Mouse (Mus musculus) thymus, postnatal 10 days (tissue): ENCODE measurements at regions not wholly inside any gene's neighbourhood (a gene's known extent, or its start where the extent isn't known, plus 50 kb on each side); places are given as distances from the start of the nearest gene placed in this dataset.

Experiments
- DNase-seq, 2 experiments: peaks; one replicate each; pipeline ENCODE4 v3.0.0; 2021; ENCODE audit warnings: low spot score in 2 of 2

DNA sequence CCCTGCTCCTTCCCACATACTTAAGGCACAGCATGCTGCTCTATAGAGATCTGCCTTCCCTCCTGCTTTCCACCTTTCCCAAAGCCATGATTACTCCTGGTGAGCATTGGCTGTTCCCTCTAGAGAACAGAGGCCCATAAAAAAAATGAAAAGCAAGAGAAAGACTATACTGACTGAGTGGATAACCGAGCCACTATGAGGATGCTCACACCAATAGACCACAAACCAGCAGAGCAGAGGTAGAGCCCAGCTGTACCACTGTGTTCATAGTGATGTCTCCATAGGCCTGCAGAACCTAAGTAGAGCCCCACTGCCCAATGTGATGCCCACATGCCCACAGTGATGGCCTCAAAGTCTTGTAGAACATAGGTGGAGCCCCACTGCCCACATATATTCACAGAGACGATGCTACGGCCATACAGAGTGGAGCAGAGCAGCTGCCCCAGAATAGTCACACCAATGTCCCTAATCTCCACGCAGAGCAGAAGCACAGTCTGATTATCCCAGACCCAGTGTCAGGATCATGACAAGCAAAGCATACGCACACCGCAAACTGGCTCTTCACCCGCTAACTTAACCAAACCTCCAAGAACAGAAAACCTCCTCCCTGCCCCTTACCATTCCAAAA is 174.8 kb upstream of the Nr4a3 start:
- no peak for DNase-seq

DNA sequence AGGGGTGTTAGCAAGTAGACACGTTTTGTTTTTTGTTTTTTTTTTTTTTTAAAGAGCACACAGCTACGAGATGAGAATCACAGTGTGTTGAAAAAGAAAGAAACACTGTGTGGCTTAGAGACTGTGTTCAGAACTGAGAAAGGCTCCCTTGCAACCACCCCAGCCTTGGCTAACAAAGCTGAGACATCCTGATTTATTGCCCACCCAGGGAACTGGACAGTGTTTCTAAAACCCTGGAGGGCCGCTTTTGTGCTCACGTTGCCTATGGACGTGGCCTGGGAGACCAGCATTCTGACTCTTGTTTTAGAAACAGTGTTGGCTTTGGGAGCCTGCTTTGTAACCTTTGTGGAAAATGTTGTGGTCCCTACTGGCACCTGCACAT is 174.3 kb upstream of the Nr4a3 start:
- no peak for DNase-seq

DNA sequence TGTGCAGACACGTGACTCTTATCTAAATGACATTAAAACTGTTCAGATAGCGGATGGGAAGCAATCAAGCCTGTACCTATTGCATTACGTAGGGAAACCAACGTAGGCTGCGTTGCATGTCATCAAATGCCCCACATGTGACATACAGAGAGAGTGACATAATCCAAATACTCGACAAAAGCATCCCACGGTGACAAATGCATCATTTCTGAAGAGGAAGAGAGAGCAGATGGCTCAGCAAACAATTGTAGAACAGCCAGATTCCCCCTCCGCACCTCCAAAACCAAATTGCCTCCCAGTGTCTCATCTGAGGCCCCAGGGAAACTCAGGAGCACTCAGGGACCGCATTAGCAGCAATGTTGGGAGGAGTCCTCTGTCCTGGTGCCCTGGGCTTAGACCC is 163.4 kb upstream of the Nr4a3 start:
- no peak for DNase-seq

DNA sequence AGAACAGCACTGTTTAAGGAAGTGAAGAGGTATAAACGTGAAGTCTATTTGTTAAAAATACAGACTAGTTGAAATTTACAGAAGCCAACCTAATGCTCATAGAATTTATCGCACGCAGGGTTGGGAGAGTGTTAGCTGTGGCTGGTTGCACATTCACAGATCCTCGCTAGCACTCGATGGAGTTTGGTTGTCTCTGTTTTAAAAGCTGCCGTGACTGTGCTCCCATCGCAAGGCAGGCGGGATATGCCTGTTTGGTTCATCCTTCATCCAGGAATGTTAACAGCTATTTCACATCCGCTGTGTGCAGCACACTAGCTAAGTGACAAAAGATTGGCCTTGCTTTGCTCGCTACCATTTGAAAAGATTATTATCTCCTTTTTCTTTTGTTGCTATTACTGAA is 162.9 kb upstream of the Nr4a3 start:
- DNase-seq, result no peak

DNA sequence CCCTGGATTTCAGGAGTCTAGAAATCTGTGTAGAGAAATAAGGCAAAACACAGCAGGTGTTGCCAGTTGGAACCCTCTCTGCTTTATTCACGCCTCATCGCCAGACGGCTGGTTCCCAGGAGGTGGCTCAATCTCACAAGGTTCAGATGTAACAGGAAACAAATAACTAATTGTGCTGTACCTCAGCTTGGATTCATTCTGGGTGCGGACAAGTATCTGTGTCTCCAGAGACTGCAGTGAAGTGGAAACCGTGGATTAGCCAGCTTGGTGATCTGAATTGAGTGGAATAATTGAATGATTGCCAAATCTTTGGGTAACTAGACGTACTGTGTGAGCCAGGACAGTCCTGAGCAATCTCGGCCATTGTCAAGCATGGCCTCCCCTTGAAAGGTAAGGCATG is 145.4 kb upstream of the Nr4a3 start:
- no peak for DNase-seq

DNA sequence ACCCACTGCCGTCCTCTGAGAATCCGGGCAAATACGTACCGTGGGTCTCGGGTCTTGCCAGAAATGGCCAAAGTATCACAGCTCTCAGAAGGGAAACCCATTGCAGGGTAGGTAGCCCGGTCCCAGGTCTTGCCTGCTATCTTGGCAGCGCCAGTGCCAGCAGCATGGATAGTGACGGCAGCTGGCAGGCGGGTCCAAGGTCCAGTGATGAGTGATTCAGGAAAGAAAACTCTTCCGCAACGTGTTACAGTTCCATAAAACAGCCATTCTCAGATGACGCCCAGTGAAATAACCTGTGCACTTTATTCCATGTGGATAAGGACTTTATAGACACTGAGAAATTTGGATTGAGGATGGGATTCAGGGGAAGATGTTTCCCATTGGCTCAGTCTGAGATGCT is 142.2 kb upstream of the Nr4a3 start:
- DNase-seq, result no peak

DNA sequence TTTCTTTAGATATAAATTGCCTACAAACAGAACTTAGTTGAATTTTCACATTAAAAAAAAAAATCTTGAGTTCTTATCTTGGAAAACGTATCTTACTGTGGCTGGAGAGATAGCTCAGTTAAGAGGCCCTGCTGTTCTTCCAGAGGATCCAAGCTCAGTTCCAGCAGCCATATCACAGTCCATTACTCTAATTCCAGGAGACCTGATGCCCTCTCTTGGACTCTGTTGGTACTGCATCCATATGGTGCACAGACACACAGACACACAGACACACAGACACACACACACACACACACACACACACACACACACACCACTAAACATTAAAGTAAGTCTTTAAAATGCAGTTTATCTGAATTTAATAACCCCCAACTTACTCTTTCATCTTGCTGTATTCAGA is 132.7 kb upstream of the Nr4a3 start:
- no peak for DNase-seq

DNA sequence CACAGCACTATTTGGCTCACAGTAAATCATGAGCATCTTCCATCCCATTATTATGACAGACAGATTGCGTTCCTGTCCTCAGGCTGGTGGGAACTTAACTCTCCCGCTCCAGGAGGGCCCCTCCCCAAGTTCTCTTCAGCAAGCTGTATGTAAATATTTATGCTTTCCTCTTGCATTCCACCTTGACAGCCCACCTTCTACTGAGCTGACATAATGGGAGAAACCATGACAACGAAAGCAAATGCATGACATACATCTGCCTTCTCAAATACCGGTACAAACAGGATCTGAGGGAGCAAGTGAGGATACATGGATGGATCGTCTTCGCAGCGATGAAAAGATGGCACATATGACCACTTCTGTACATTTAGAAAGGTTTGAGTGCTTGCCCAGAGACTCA is 125.4 kb upstream of the Nr4a3 start:
- no peak for DNase-seq

DNA sequence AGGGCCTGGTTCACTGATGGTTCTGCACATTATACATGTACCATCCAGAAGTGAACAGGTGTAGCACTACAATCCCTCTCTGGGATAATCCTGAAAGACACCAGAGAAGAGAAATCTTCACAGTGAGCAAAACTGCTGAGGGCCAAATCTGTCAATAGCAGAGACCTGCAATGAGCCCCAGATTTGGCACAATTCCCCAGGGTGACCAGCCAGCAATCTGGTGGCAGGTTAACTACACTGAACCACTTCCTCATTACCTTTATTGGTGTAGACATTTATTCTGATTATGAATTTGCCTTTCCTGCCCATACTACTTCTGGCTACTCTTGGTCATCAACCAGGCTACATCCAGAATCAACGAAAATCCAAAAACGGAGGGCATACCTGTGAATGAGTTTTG is 113.5 kb upstream of the Nr4a3 start:
- no peak for DNase-seq

DNA sequence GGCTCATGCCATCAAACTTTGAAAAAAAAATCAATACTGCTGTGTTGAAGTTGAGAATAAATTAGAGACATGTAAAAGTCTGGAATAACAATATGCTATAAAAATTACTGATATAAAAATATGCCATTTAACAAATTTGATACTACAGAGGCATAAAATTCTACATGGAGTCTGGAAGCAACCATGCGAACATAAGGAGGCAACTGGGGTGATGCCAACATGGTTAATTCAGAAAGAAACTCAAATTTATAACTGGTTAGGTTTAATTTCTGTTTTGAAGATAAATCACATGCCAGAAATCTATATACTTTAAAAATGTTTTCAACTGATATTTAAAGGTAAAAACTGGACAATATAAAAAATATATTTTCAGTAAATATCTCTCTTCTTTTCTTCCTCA is 111.4 kb upstream of the Nr4a3 start:
- no peak for DNase-seq

DNA sequence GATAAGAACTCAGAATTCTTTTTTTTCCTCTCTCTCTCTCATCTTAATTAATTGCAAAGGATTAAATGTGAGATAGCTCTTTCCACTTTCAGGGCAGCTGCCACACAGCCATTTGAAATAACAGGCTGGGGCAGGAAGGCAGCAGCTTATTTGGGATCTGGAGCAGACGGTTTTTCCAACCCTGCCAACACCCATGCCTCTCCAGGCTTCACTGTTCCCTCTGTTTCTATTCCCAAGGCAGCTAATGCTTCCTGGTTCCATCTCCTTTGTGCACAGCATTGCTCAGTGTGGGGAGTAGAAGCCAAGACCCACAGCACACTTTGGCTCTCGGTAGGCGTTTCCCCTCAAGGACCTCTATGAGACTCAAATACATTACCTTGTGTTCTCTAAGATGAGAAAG is 109.4 kb upstream of the Nr4a3 start:
- DNase-seq, result no peak

DNA sequence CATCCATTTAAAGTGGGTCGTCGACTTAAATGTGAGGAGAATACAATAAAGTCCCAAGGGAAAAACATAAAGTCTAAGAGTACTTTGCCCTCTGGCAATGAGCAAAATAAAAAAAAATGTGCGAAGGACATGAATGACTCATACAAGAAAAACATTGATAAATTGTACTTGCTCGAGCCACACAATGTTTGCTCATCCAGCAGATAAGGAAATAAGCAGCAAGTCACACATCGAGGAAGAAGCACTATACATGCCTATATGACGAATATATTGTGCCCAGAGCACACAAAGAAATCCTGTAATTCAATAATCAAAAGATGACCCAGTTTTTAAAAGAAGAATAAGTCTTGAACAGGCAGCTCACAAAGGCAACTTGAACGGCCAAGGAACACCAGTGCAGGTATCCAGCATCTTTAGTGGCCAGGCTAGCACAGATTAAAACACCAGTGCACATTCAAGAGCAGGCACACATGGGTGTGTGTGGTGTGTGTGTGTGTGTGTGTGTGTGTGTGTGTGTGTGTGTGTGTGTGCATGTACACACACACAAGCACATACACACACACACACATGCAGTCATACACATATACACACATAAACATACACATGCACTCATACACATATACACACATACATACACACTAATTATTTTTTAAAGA is 108.4 kb upstream of the Nr4a3 start:
- no peak for DNase-seq

DNA sequence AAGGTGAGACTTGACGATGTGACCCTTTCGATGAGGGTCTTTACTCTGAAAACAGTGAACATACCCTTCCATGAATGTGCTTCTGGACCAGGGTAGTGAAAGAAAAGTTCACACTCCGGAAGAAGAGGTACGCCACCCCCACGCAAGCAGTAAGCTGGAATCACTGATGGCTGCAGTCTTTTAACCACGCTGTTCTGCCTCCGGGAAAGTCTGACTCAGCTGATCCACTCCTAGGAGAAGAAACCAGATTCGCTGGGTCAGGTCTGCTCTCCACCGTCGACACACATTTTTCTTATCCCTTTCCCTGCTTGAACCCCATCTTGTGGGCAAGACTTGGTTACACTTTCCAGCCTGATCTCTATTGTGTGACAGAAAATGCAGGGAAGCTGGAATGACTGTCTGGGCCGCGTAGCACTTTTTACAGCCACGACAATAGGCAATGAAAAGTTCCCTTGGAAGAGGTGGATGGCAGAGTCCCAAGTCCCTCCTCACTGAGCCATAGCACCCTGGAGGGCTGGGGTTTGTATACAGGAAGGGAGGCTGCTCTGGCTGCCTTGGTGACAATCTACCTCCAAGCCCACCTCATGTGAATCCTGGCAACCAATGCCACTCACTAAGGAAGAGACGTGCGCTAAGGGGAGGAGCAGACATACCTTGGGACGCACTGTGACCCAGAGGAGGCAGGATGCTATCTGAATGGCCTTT is 96.9 kb upstream of the Nr4a3 start:
- no peak for DNase-seq

DNA sequence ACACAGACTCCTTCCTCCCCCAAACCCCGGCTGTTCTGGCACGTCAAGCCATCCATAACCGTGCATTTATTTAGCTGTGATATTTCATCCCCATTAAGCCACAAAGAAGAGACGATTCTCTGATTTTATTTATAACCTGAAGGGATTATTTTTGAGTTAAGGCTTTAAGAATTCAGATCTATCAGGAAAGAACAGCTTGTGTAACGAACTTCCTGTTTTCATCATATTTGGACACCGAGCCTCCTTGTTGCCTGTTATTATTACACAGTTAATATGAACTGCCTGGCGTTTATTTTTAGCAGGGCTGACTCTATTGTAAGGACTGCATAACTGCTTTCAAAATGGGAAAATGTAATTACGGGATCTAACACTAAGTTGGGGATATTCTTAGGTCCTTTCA is 96.2 kb upstream of the Nr4a3 start:
- no peak for DNase-seq

DNA sequence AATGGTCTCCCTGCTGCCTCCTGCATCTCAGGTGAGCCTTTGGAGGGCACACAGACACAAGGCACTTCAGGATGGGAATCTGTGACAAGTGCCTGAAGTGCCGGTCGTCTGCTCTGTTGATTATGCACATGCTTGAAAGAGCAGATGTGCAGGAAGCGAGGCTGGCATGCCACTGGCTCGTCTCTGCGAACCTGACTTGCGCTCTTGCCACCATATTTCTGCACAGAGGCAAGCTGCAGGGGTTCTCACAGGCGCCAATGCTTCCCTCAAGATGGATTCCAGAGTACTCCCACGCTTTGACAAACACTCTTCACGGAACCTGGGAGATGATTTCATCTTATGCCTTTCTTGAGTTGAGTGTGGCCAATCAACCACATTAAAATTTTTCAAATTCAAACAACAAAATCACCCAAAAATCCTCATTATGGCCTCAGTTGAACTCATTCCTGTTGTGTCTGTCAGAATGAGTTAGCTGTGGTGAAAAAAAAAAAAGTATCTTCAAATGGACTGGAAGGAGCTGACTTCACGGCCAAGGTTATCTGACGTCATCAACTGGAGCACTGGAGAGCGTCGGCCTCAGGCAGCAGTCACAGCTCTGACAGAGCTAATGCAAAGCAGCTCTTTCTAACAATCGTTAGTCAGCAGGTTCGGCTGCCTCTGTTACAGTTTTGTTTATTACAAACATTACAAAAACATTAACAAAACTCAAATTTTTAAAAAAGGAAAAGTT is 90.2 kb upstream of the Nr4a3 start:
- no peak for DNase-seq

DNA sequence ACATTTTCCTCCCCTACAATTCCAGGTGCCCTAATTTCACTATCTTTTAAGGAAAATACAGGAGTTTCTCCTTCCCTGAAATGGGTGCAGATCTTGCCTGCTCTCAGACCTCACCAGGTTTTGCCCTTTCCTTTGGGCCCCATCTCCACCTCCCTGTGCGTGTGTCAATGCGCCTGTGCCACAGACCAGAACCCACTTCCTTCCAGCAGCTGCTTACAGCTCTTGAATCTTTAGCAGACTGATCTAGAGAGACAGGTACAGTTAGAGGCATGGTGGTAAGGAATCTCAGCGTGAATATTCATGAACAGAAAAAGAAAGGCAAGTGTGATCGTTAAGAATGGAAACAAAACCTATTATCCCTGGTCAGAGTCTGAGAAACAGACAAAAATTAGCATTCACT is 80.3 kb upstream of the Nr4a3 start:
- peak; percentile 7 to 10 for DNase-seq

DNA sequence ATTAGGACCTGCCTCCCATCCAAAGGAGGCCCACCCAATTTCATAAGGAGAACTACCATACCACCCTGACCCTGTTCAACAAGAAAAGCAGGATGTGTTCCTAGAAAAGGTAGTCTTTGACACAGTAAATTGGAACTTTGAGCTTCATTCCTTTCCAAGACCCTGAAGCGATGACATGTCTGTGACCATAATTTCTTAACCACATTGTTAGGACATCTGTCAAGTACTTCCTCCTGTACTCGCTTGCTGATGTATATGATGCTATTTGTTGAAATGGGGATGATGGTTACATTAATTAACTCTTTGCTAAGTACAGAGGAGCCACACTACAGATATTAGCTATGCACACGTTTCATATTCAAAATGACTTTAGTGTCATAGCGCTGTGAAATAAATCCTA is 73.1 kb upstream of the Nr4a3 start:
- no peak for DNase-seq

DNA sequence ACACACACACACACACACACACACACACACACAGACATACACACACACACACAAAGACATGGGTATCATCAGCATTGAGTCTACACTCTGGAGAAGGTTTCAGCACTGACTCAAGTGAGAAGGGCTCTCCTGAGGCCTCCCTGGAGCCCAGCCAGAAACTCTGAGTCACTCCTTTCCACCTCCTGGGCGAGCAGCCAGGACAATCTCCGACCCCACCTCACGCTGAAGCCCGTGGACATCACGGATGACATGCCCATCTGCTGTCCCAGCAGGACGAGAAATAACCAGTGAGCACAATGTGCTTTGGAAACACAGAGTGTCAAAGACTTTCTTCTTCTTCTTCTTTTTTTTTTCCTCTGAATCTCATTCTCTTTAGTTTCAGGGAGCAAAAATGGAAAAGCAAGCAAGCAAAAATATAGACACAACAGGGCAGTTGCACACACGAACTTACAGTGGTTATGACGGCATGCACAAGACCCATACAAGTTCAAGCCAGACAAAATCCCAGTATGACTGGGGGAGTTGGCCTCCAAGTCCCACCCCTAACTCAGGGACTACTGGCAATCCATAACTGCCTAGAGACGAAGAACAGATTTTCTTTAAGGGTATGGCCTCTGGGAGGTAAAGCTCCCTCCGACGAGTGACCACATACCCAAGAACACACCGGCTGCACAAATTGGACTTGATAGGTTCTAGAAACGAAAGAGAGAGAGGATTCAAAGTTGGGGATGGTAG is 65.2 kb upstream of the Nr4a3 start:
- DNase-seq, result no peak
